Mouse (Mus musculus): ENCODE measurements around the gene Nkrf. TPM values are rescaled to one million over a fixed set of nuclear protein-coding genes. Genes with fewer than 3 reads are reported as not detected.

Nkrf gene
- polyA plus RNA-seq (2012; rRNA removed) = 0.39 and 0.88 TPM in 2 replicates

GRCm38 (mm10) chrX:36902321-36903114, at the start of gene Nkrf:
Gene Nkrf, minus strand, starts transcription at chrX:36902899.
- DNase-seq = peak; percentile 10
- Histone ChIP-seq H3K27me3 (replicated peaks; ENCODE audit: control insufficient read depth, insufficient read depth, low read length) (no peaks in the 10 kb centered on the region), H3K27ac (ENCODE audit: insufficient read depth, low read depth, low read length) (peak within 1 kb of the TSS; percentile 90), H3K36me3 (ENCODE audit: control insufficient read depth, insufficient read depth, low read length) (no peaks in the 10 kb centered on the region), H3K4me1 (ENCODE audit: control insufficient read depth, insufficient read depth, low read length) (no peaks in the 10 kb centered on the region; the same call in 1 of the 2 replicates), H3K4me3 (ENCODE audit: insufficient read depth, low read depth, low read length) (peak within 1 kb of the TSS; percentile 90)
- WGBS = under 1% methylated on average over 29 of the region's 47 CpGs
- no peak for TF ChIP-seq POLR2A (IDR thresholded peaks at IDR 0.05; ENCODE audit: low read depth, low read length)
- no peak for TF ChIP-seq CTCF (conservative IDR thresholded peaks at IDR 0.05; ENCODE audit: insufficient read depth, insufficient read length, low read depth, low read length)

- Histone ChIP-seq H3K27ac (ENCODE audit: insufficient read depth, low read depth, low read length) (no peak overlapping the region), H3K4me1 (ENCODE audit: control insufficient read depth, insufficient read depth, low read length) (no peaks in the 10 kb centered on the region), H3K36me3 (ENCODE audit: control insufficient read depth, insufficient read depth, low read length) (no peaks in the 10 kb centered on the region), H3K27me3 (replicated peaks; ENCODE audit: control insufficient read depth, insufficient read depth, low read length) (no peaks in the 10 kb centered on the region), H3K4me3 (ENCODE audit: insufficient read depth, low read depth, low read length) (no peak overlapping the region)
- WGBS = 76% methylated on average over 3 of the region's 3 CpGs
- DNase-seq = no peak
- no peak for TF ChIP-seq CTCF (conservative IDR thresholded peaks at IDR 0.05; ENCODE audit: insufficient read depth, insufficient read length, low read depth, low read length)
- no peak for TF ChIP-seq POLR2A (IDR thresholded peaks at IDR 0.05; ENCODE audit: low read depth, low read length)
Observed at GRCm38 (mm10) chrX:36941106-36941505, 38.4 kb upstream of the Nkrf start.

GRCm38 (mm10) chrX:36939806-36940413, 37.2 kb upstream of the Nkrf start:
- Histone ChIP-seq H3K4me1 (ENCODE audit: control insufficient read depth, insufficient read depth, low read length) (no peaks in the 10 kb centered on the region), H3K36me3 (ENCODE audit: control insufficient read depth, insufficient read depth, low read length) (no peaks in the 10 kb centered on the region), H3K4me3 (ENCODE audit: insufficient read depth, low read depth, low read length) (no peak overlapping the region), H3K27me3 (replicated peaks; ENCODE audit: control insufficient read depth, insufficient read depth, low read length) (no peaks in the 10 kb centered on the region), H3K27ac (ENCODE audit: insufficient read depth, low read depth, low read length) (no peak overlapping the region)
- peak; percentile 57 for DNase-seq
- WGBS = 51% methylated on average over 4 of the region's 4 CpGs
- TF ChIP-seq CTCF (conservative IDR thresholded peaks at IDR 0.05; ENCODE audit: insufficient read depth, insufficient read length, low read depth, low read length) (no peak), POLR2A (IDR thresholded peaks at IDR 0.05; ENCODE audit: low read depth, low read length) (no peak)

GRCm38 (mm10) chrX:36935326-36935966, 32.7 kb upstream of the Nkrf start:
- no peak overlapping the region for H3K27ac ChIP-seq (ENCODE audit: insufficient read depth, low read depth, low read length)
- H3K36me3 ChIP-seq (ENCODE audit: control insufficient read depth, insufficient read depth, low read length) = no peaks in the 10 kb centered on the region
- WGBS = 64% methylated on average over 7 of the region's 7 CpGs
- no peaks in the 10 kb centered on the region for H3K27me3 ChIP-seq (replicated peaks; ENCODE audit: control insufficient read depth, insufficient read depth, low read length)
- DNase-seq = no peak
- no peak overlapping the region for H3K4me3 ChIP-seq (ENCODE audit: insufficient read depth, low read depth, low read length)
- TF ChIP-seq CTCF (conservative IDR thresholded peaks at IDR 0.05; ENCODE audit: insufficient read depth, insufficient read length, low read depth, low read length) (no peak), POLR2A (IDR thresholded peaks at IDR 0.05; ENCODE audit: low read depth, low read length) (no peak)
- H3K4me1 ChIP-seq (ENCODE audit: control insufficient read depth, insufficient read depth, low read length) = no peaks in the 10 kb centered on the region

- no peak overlapping the region for H3K4me3 ChIP-seq (ENCODE audit: insufficient read depth, low read depth, low read length)
- H3K4me1 ChIP-seq (ENCODE audit: control insufficient read depth, insufficient read depth, low read length) = no peaks in the 10 kb centered on the region
- no peaks in the 10 kb centered on the region for H3K27me3 ChIP-seq (replicated peaks; ENCODE audit: control insufficient read depth, insufficient read depth, low read length)
- no peak for DNase-seq
- no peaks in the 10 kb centered on the region for H3K36me3 ChIP-seq (ENCODE audit: control insufficient read depth, insufficient read depth, low read length)
- peak; percentile 22; the same call in 1 of the 2 replicates for TF ChIP-seq CTCF (conservative IDR thresholded peaks at IDR 0.05; ENCODE audit: insufficient read depth, insufficient read length, low read depth, low read length)
- no peak for TF ChIP-seq POLR2A (IDR thresholded peaks at IDR 0.05; ENCODE audit: low read depth, low read length)
- H3K27ac ChIP-seq (ENCODE audit: insufficient read depth, low read depth, low read length) = no peak overlapping the region
- WGBS = 52% methylated on average over 1 of the region's 1 CpGs
Observed at GRCm38 (mm10) chrX:36930574-36930973, 27.9 kb upstream of the Nkrf start.

- H3K27me3 ChIP-seq (replicated peaks; ENCODE audit: control insufficient read depth, insufficient read depth, low read length) = no peaks in the 10 kb centered on the region
- TF ChIP-seq POLR2A (IDR thresholded peaks at IDR 0.05; ENCODE audit: low read depth, low read length) (no peak), CTCF (conservative IDR thresholded peaks at IDR 0.05; ENCODE audit: insufficient read depth, insufficient read length, low read depth, low read length) (no peak)
- H3K27ac ChIP-seq (ENCODE audit: insufficient read depth, low read depth, low read length) = no peak overlapping the region
- WGBS = 67% methylated on average over 4 of the region's 4 CpGs
- no peak for DNase-seq
- no peaks in the 10 kb centered on the region for H3K36me3 ChIP-seq (ENCODE audit: control insufficient read depth, insufficient read depth, low read length)
- no peak overlapping the region for H3K4me3 ChIP-seq (ENCODE audit: insufficient read depth, low read depth, low read length)
- H3K4me1 ChIP-seq (ENCODE audit: control insufficient read depth, insufficient read depth, low read length) = no peaks in the 10 kb centered on the region
Observed at GRCm38 (mm10) chrX:36929694-36930093, 27.0 kb upstream of the Nkrf start.

GRCm38 (mm10) chrX:36928791-36929190, 26.1 kb upstream of the Nkrf start:
- Histone ChIP-seq H3K27me3 (replicated peaks; ENCODE audit: control insufficient read depth, insufficient read depth, low read length) (no peaks in the 10 kb centered on the region), H3K36me3 (ENCODE audit: control insufficient read depth, insufficient read depth, low read length) (no peaks in the 10 kb centered on the region), H3K27ac (ENCODE audit: insufficient read depth, low read depth, low read length) (no peak overlapping the region), H3K4me3 (ENCODE audit: insufficient read depth, low read depth, low read length) (no peak overlapping the region), H3K4me1 (ENCODE audit: control insufficient read depth, insufficient read depth, low read length) (no peaks in the 10 kb centered on the region)
- no peak for DNase-seq
- 64% methylated on average over 4 of the region's 4 CpGs for WGBS
- TF ChIP-seq POLR2A (IDR thresholded peaks at IDR 0.05; ENCODE audit: low read depth, low read length) (no peak), CTCF (conservative IDR thresholded peaks at IDR 0.05; ENCODE audit: insufficient read depth, insufficient read length, low read depth, low read length) (no peak)
